Mouse (Mus musculus) thymus, postnatal 10 days (tissue): ENCODE results near the gene Lrrc38.

Source experiments
- DNase-seq, 2 experiments: peaks; one replicate each; pipeline ENCODE4 v3.0.0; 2021; ENCODE audit warnings: low spot score in 2 of 2

Gene Lrrc38

DNA sequence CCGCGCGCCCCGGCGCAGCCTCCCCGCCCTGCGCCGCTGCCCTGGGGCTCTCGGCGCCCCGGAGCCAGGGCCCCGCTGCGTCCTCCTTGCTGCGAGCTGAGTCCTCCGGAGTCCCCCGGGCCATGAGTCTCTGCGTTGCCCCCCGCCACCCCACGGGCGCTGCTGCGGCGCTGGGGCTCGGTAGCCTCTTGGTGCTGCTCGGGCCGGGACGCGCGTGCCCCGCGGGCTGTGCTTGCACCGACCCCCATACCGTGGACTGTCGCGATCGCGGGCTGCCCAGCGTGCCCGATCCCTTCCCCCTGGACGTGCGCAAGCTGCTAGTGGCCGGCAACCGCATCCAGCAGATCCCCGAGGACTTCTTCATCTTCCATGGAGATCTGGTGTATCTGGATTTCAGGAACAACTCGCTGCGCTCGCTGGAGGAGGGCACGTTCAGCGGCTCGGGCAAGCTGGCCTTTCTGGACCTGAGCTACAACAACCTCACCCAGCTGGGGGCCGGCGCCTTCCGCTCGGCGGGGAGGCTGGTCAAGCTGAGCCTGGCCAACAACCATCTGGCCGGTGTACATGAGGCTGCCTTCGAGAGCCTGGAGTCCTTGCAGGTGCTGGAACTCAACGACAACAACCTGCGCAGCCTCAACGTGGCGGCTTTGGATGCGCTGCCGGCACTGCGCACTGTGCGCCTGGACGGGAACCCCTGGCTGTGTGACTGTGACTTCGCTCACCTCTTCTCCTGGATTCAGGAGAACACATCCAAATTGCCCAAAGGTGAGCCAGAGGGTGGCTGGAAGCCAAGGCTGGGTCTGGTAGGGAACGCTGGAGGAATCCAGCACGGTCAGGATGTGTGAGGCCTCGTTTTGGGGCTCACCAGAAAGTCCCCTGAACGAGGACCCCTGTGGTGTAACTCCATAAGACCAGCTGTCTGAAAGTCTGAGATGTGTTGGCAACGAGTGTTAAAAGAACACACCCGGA is 774 bp downstream of the Lrrc38 start:
- DNase-seq = no peak

GRCm38 (mm10) chr4:143352301-143352700 is 2.7 kb downstream of the Lrrc38 start:
- no peak for DNase-seq

GRCm38 (mm10) chr4:143361520-143361919 is 12.0 kb downstream of the Lrrc38 start:
- DNase-seq = no peak

- no peak for DNase-seq
Observed at GRCm38 (mm10) chr4:143366415-143367041, 17.0 kb downstream of the Lrrc38 start.

- no peak for DNase-seq
Observed at GRCm38 (mm10) chr4:143379480-143379879, 29.9 kb downstream of the Lrrc38 start.

DNA sequence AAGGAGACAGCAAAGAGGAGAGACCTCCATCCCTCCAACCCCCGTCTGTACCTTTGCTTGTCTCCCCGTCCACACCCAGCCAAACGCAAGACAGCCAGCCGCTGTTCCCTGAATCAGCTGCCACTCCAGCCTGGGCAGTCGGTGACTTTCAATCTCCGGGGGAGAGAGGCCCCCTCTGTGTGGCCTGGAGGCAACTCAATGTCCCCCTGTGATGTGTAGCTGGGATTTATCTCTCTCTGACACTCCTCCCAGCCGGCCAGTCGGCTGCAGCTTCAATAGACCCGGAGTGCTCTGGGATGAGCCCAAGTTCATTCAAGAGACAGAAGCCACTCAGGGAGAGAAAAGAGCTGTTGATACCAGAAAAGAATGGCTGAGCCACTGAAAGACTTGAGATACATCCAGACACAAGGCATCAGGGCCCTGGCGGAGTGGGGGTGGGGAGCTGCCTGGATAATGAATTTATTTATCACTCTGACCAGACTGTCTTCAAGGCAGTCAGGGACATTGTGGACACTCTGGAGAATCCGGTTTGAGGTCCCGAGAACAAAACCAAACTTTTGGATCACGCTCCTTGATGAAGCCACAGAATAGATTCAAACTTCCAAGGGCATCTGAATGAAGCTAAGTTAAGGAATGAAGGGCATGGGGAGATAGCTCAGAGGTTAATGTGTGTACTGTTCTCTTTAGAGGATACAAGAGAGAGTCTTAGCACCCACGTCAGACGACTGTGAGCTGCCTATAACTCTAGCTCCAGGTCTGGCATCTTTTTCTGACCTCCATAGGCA is 30.6 kb downstream of the Lrrc38 start:
- DNase-seq = no peak

DNA sequence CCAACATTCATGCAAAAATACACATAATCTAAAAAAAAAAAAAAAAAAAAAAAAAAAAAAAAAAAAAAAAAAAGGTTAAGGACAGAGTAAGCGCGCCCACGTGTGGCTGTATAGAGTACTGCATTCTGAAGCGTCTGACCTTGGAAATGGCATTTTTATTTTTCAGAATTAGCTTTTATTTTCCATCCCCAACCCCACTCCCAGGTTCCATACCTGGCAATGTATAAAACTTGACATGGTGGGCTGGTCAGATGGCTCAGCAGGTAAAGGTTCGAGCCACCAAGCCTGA is 31.1 kb downstream of the Lrrc38 start:
- DNase-seq = peak in 1 of 2 experiments; percentile 18

- no peak for DNase-seq
Observed at GRCm38 (mm10) chr4:143382163-143382562, 32.6 kb downstream of the Lrrc38 start.

DNA sequence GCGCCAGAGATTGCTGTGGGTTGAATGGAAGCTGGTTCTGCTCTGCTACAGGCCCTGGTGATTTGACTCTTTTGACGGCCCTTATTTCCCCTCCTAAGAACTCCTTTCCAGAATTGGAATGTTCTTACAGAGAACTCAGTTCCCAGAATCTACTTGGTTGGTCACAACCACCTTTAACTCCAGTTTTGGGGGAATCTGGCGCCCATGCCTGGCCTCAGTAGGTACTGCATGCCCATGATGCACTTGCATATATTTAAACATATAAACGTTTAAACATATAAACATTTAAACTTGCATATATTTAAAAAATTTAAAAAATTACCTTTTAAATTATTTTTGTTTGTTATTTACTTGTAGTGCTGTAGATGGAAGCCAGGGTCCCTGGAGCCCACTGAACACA is 34.1 kb downstream of the Lrrc38 start:
- DNase-seq = no peak

GRCm38 (mm10) chr4:143388955-143389702 is 39.6 kb downstream of the Lrrc38 start:
- peak in 1 of 2 experiments; percentile 20 for DNase-seq

- DNase-seq = no peak
Observed at GRCm38 (mm10) chr4:143394181-143394580, 44.6 kb downstream of the Lrrc38 start, which contains the start of gene Pramel1. TSS of gene Pramel1 (plus strand) at chr4:143394428.

DNA sequence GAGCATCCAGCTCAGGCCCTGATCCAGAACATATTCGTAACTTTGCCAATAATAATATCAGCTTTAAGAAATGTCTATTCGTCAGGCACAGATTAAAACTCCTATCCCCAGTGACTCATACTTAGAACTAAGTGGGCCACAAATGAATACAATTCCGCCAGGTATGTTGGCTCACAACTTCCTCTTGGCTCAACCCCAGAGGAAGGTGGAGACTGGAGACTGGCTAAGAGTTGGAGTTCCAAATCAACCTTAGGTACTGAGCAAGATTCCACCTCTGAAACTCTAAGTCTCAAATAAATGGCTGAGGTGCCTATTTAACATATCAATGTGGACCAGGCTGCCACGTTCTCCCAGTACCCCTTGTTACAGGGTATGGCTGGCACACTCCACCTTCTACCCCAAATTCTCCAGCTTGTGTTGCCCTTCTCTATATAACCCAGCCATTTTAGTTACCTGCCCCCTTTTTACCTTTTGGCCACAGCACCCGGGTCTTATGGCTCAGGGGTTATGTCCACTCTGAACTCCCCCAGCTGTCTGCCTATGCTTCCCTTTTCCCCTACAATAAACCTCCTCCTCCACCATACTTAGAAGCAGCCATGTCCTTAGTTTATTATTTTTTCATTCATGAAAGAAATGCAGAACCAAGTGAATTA is 62.1 kb downstream of the Lrrc38 start:
- DNase-seq = no peak

GRCm38 (mm10) chr4:143412219-143413092 is 62.9 kb downstream of the Lrrc38 start, which contains the start of gene Pramef8:
TSS of gene Pramef8 (plus strand) at chr4:143412426.
- DNase-seq = peak; percentile 82 to 83

DNA sequence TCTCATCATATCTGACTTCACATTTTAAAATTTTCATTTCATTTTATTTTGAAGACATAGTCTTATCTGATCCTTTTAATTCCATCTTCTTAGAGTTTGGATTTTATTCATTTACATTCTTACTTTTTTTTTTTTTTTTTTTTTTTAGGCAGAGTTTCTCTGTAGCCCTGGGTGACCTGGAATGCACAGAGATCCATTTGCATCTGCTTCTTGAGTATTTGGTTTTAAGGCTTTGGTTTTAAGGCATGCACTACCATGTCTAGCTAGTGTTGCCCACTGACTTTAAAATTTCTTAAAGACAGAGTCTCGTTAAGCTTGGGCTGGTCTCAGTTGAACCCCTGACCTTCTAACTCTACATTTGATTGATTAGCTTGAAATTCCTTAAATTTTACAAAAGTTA is 64.1 kb downstream of the Lrrc38 start:
- no peak for DNase-seq

DNA sequence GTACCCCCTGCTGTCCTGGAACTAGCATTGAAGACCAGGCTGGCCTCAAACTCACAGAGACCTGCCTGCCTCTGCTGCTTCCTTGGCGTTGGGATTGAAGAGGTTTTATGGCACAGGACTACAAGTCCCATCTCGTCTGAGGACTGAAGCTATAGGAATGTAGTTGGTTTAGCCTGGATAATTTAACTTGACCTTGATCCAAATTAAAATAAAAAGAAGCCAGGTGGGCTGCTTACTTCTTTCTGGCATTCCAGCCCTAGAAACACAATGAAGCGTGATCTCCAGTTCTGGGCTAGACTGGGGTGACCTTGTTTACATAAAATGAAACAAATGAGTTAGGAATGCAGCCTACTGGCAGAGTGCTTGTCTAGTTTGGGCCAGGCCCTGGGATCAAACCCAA is 64.6 kb downstream of the Lrrc38 start:
- DNase-seq = no peak
